Comparison of ENCODE assay signal across 20 mouse cellular contexts in the genomic region with DNA sequence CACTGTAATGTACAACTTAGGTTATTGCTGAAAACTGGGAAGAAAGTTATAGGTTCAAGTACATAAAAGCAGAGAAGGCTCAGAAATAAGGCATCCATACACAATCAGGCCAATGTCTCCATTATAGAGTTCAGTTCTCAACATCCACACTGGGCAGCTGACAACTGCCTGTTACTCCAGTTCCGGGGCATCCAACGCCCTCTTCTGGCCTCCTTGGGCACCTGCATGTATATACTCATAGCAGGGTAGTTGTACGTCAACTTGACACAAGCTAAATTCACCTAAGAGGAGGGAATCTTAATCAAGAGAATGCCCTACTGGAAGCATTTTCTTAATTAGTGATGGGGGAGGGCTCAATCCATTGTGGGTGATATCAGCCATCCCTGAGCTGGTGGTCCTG. TPM values are rescaled to one million over a fixed set of nuclear protein-coding genes. Genes with fewer than 3 reads are reported as not detected.
DNase-seq lines count a peak whose midpoint lies in the region; ATAC-seq and TF ChIP-seq lines count a peak whose summit lies in the region.
"Had no signal": no experiment of that assay in that cellular context is flagged by ENCODE, and none has a peak within 500 bp of the region (broad histone marks: within the 10 kb centered on the region; RNA-seq: fewer than 3 reads in every experiment).

No protein-coding gene starts in this region.

- no peaks in the 10 kb centered on the region for H3K4me1 ChIP-seq in kidney, postnatal 0 days (replicated peaks; ENCODE audit: insufficient read depth, low read length)
- H3K4me1 ChIP-seq in stomach, embryonic 16.5 days (ENCODE audit: control insufficient read depth, insufficient read depth, low read length), result peaks cover 6% of the 10 kb centered on the region
- H3K4me1 ChIP-seq: neural tube, embryonic 13.5 days; stomach, embryonic 15.5 days had no signal

- ATAC-seq in kidney, postnatal 0 days (replicated peaks; ENCODE audit: low FRiP score, low read depth), result no peak
- no peak for ATAC-seq in Patski
- no peak for ATAC-seq in stomach, embryonic 16.5 days (ENCODE audit: insufficient read depth, low FRiP score)

- H3K9me3 ChIP-seq in kidney, postnatal 0 days (replicated peaks; ENCODE audit: low read length), result no peaks in the 10 kb centered on the region
- H3K9me3 ChIP-seq in stomach, embryonic 16.5 days (replicated peaks; ENCODE audit: control insufficient read depth, low read length), result no peaks in the 10 kb centered on the region
- H3K9me3 ChIP-seq: forebrain, embryonic 12.5 days; midbrain, embryonic 12.5 days; neural tube, embryonic 13.5 days; stomach, embryonic 15.5 days had no signal

- peak; percentile 20; the same call in 1 of the 2 replicates for TF ChIP-seq CTCF in kidney, postnatal 0 days (IDR thresholded peaks at IDR 0.05; ENCODE audit: low read depth)
- peak; percentile 49 for TF ChIP-seq CTCF in Patski (IDR thresholded peaks at IDR 0.05)

- in situ Hi-C loops in Patski (cut with MboI; ENCODE audit: low pct_unique_long_range_greater_than_20kb), result no loop called here

- CTCF ChIA-PET in Patski (lab: Charles Lee), result interaction anchor here (1.3 to 1.4 kb wide), 2 partner anchors 8 to 11 kb away, joined by 5 to 7 read pairs; no protein-coding TSS in a partner anchor

- POLR2A ChIA-PET in Patski (lab: Charles Lee), result no interaction called here

- H3K36me3 ChIP-seq in kidney, postnatal 0 days (ENCODE audit: insufficient read depth, low read length), result no peaks in the 10 kb centered on the region
- H3K36me3 ChIP-seq in stomach, embryonic 16.5 days (ENCODE audit: control insufficient read depth, insufficient read depth, low read length), result no peaks in the 10 kb centered on the region
- H3K36me3 ChIP-seq: forebrain, embryonic 12.5 days; midbrain, embryonic 12.5 days; neural tube, embryonic 13.5 days; stomach, embryonic 15.5 days had no signal

- no peak overlapping the region for H3K4me2 ChIP-seq in kidney, postnatal 0 days (ENCODE audit: low read length)
- H3K4me2 ChIP-seq in stomach, embryonic 16.5 days (ENCODE audit: low read depth, low read length), result no peak overlapping the region
- H3K4me2 ChIP-seq: forebrain, embryonic 12.5 days; midbrain, embryonic 12.5 days; neural tube, embryonic 13.5 days; stomach, embryonic 15.5 days had no signal

- no peak overlapping the region for H3K27ac ChIP-seq in kidney, postnatal 0 days
- H3K27ac ChIP-seq in stomach, embryonic 16.5 days (ENCODE audit: low read length), result 0 out of 2 replicates have a peak overlapping the region, but pooled peaks have one; percentile 1
- H3K27ac ChIP-seq: forebrain, embryonic 12.5 days; left cerebral cortex, adult 2 months; macrophage; midbrain, embryonic 12.5 days; neural tube, embryonic 13.5 days; stomach, embryonic 15.5 days had no signal

- no peak overlapping the region for H3K9ac ChIP-seq in kidney, postnatal 0 days (ENCODE audit: low read depth, low read length)
- H3K9ac ChIP-seq in stomach, embryonic 16.5 days (ENCODE audit: low read length), result no peak overlapping the region
- H3K9ac ChIP-seq: forebrain, embryonic 12.5 days; midbrain, embryonic 12.5 days; neural tube, embryonic 13.5 days; stomach, embryonic 15.5 days had no signal

- no peak for DNase-seq in kidney, postnatal 0 days (ENCODE audit: low spot score)
- DNase-seq in kidney, adult 9 months, result no peak
- DNase-seq in ES-CJ7 (ENCODE audit: low read depth, low spot score) (peak; percentile 55), Patski (ENCODE audit: low read depth, low spot score) (no peak)
- no peak for DNase-seq in right cerebral cortex, postnatal 14 days
- no peak for DNase-seq in cerebellum, adult 9-11 months
- DNase-seq: adrenal gland, postnatal 10 days; cerebellum, postnatal 10 days; heart, adult 18-20 months; kidney, adult 8-10 months; kidney, postnatal 36 days; left cerebral cortex, postnatal 4 days; lung, adult 18-20 months had no signal

- WGBS in kidney, postnatal 0 days, result 65% methylated on average over 3 of the region's 3 CpGs
- 74% methylated on average over 3 of the region's 3 CpGs for WGBS in stomach, embryonic 16.5 days

- no peaks in the 10 kb centered on the region for H3K27me3 ChIP-seq in kidney, postnatal 0 days (ENCODE audit: insufficient read depth, low read length)
- H3K27me3 ChIP-seq in Patski, result no peaks in the 10 kb centered on the region
- no peaks in the 10 kb centered on the region for H3K27me3 ChIP-seq in stomach, embryonic 16.5 days (ENCODE audit: control insufficient read depth, insufficient read depth, low read length)
- H3K27me3 ChIP-seq: neural tube, embryonic 13.5 days; stomach, embryonic 15.5 days had no signal

- H3K4me3 ChIP-seq in kidney, postnatal 0 days (replicated peaks; ENCODE audit: low read depth, low read length), result no peak overlapping the region
- H3K4me3 ChIP-seq in stomach, embryonic 16.5 days (replicated peaks; ENCODE audit: low read length), result no peak overlapping the region
- H3K4me3 ChIP-seq: forebrain, embryonic 12.5 days; left cerebral cortex, adult 2 months; midbrain, embryonic 12.5 days; neural tube, embryonic 13.5 days; stomach, embryonic 15.5 days had no signal

RNA-seq across cellular contexts. Expression of a gene that starts 13.9 kb away (rescaled TPM):
- polyA plus RNA-seq in kidney, postnatal 0 days (2015; fragmentation: Nextera tagmentation; extraction: Ambion mirVana), result 41.5 and 42.1 TPM in 2 replicates
- polyA plus RNA-seq in Patski (2021), result 63.3 TPM
- polyA plus RNA-seq in stomach, embryonic 16.5 days (2015; fragmentation: Nextera tagmentation; extraction: Ambion mirVana), result 49.7 and 51.0 TPM in 2 replicates

RNA-seq across cellular contexts. Expression of a gene that starts 45.0 kb away (rescaled TPM):
- polyA plus RNA-seq in kidney, postnatal 0 days (2015; fragmentation: Nextera tagmentation; extraction: Ambion mirVana), result 46.4 and 50.3 TPM in 2 replicates
- polyA plus RNA-seq in Patski (2021), result 60.3 TPM
- 65.6 and 66.3 TPM in 2 replicates for polyA plus RNA-seq in stomach, embryonic 16.5 days (2015; fragmentation: Nextera tagmentation; extraction: Ambion mirVana)
